Mouse (Mus musculus) thymus, adult 2 months (tissue): ENCODE results near the gene Zfp488.

ENCODE experiments used
- CTCF ChIP-seq: fragments of 200-500 bp; IDR thresholded peaks from 2 replicates; pipeline ENCODE4 v1.5.1; 2012; ENCODE audit warnings: mild to moderate bottlenecking, control low read depth, low read length, moderate library complexity, borderline replicate concordance; ENCODE audit not compliant: control insufficient read depth, poor library complexity, insufficient read depth; ENCODE audit errors: extremely low read depth
- POLR2A ChIP-seq: fragments of 200-500 bp; IDR thresholded peaks from 2 replicates; pipeline ENCODE4 v1.6.1; 2012; ENCODE audit warnings: mild to moderate bottlenecking, low read length, control low read depth, moderate library complexity; ENCODE audit not compliant: control insufficient read depth, poor library complexity, insufficient read depth; ENCODE audit errors: extremely low read depth

GRCm38 (mm10) chr14:34016381-34016780, 37.8 kb upstream of the Zfp488 start, which contains the start of gene Gm5460:
- no peak for TF ChIP-seq CTCF
- TF ChIP-seq POLR2A, result no peak
